Mouse (Mus musculus): ENCODE results near the gene Kcnab1.

DNA sequence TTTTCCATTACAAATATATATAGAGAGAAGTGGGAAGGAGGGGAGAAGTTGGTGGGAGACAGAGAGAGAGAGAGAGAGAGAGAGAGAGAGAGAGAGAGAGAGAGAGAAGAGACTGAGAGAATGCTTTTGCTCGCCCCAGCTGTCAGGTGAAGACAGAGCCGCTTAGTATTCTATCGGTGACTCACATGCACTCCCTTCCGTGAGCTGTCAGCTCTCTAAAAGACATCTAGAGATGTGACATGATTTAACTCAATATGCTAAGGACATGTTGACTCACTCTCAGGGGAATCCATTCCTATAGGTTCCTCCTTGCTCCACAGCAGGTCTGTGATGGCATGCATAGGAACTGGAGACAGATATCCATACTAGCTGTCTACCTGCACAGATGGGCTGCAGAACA is 219.6 kb downstream of the Kcnab1 start:
- TF ChIP-seq CTCF (IDR thresholded peaks at IDR 0.05; ENCODE audit: control insufficient read depth, insufficient read depth, insufficient read length) (no peak), CEBPB (IDR thresholded peaks at IDR 0.05; ENCODE audit: low read depth) (no peak), USF1 (IDR thresholded peaks at IDR 0.05; ENCODE audit: low read depth) (no peak)

All from C2C12 (cell line).